Mouse (Mus musculus) brain, embryonic 14.5 days (tissue): ENCODE results near the gene Rnd1.

Experiments used
- CTCF ChIP-seq: fragments of 200-500 bp; IDR thresholded peaks from 2 replicates; pipeline ENCODE4 v1.5.1; 2012; ENCODE audit warnings: inconsistent platforms, mild to moderate bottlenecking, moderate library complexity, borderline replicate concordance; ENCODE audit not compliant: insufficient read depth, insufficient read length; ENCODE audit errors: extremely low read depth
- POLR2A ChIP-seq: fragments of 200-500 bp; IDR thresholded peaks from 2 replicates; pipeline ENCODE4 v1.6.1; 2012; ENCODE audit warnings: mild to moderate bottlenecking, inconsistent platforms, borderline replicate concordance; ENCODE audit not compliant: poor library complexity, insufficient read depth, insufficient read length, severe bottlenecking; ENCODE audit errors: extremely low read depth

DNA sequence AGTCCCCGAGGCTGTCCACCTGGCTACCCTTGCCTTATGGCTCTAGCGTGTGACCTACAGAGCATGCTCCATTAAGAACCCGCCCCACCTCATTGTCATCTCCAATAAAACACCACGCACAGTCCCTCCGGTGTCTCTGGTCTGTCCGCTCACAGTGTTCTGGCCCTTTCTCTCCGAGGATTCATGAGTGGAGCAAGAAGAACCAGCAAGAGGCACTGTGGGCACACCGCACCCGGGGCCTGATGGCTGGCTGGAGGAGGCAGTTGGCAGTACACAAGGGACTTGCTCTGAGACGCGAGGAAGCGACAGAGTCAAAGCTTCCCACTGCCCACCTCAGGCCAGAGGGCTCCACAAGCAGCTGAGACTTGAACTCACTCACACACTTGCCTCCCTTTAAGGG, 32.9 kb downstream of the Rnd1 start:
- TF ChIP-seq CTCF (no peak), POLR2A (no peak)
